Mouse (Mus musculus): ENCODE measurements around the gene Nfkb1. TPM values are rescaled to one million over a fixed set of nuclear protein-coding genes. Genes with fewer than 3 reads are reported as not detected.

The Nfkb1 gene
- total and polyA plus RNA-seq, 3 experiments = 271 to 369 (median 346) TPM

DNA sequence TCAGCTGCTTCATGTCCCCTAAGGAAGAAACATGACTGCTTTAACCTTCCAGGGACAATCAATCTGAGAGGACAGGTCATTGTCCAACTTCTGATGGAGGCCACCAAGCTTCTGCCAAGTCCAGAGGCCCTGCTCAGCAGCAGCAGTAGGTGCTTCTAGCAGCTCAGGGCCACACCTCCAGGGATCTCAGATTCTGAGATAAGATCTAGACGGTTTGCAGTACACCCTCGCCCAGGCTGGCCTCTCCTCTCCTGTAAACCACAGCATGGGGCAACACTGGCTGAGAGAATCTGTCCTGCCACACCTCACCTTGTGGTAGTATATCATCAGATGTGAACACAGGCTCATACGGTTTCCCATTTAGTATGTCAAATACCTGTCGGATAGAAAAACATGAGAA, 100.9 kb downstream of the Nfkb1 start:
- Histone ChIP-seq H3K79me2 (replicated peaks; ENCODE audit: control insufficient read depth, extremely low read depth, insufficient read depth, poor library complexity, severe bottlenecking) (no peaks in the 10 kb centered on the region), H3K27ac (ENCODE audit: insufficient read depth, low read depth) (no peak overlapping the region), H3K9ac (ENCODE audit: insufficient read depth, low read depth) (no peak overlapping the region), H3K27me3 (replicated peaks) (no peaks in the 10 kb centered on the region), H3K4me1 (ENCODE audit: control insufficient read depth in 1 of 2, insufficient read depth in 2 of 2) (peaks cover 12 to 36% of the 10 kb centered on the region in 2 experiments), H3K4me3 (replicated peaks in 1 of 3; ENCODE audit: low read depth in 2 of 3, low read length in 2 of 3, poor library complexity in 1 of 3) (no peak overlapping the region), H3K9me3 (replicated peaks; ENCODE audit: low read length) (no peaks in the 10 kb centered on the region), H3K36me3 (replicated peaks in 1 of 2; ENCODE audit: control insufficient read depth in 1 of 2, insufficient read depth in 1 of 2, low read length in 1 of 2) (peaks cover 86 to 98% of the 10 kb centered on the region in 2 experiments), H3K4me2 (ENCODE audit: insufficient read depth, low read depth, poor library complexity, severe bottlenecking) (no peak overlapping the region)
- dilution Hi-C loops (cut with MboI; ENCODE audit: extremely low pct_ligation_motif_present, extremely low pct_unique_long_range_greater_than_20kb, low sequenced_read_pairs) = no loop called here
- DNase-seq (ENCODE audit: extremely low read depth) = no peak
- in situ Hi-C loops (cut with MboI; ENCODE audit: low pct_ligation_motif_present, low pct_unique_long_range_greater_than_20kb, low sequenced_read_pairs) = no loop called here
- TF ChIP-seq ETS1 (conservative IDR thresholded peaks at IDR 0.05; ENCODE audit: low read depth, low read length) (no peak), MAZ (IDR thresholded peaks at IDR 0.05; ENCODE audit: low read depth, low read length) (no peak), IRF4 (IDR thresholded peaks at IDR 0.05; ENCODE audit: low read depth, low read length) (no peak), JUND (conservative IDR thresholded peaks at IDR 0.05; ENCODE audit: low read depth, low read length) (no peak), NELFE (IDR thresholded peaks at IDR 0.05; ENCODE audit: low read depth, low read length) (no peak), GABPA (IDR thresholded peaks at IDR 0.05; ENCODE audit: insufficient replicate concordance, low read depth, low read length) (no peak), ELF1 (IDR thresholded peaks at IDR 0.05; ENCODE audit: low read depth, low read length) (no peak), CHD2 (IDR thresholded peaks at IDR 0.05; ENCODE audit: low read length) (no peak), NRF1 (IDR thresholded peaks at IDR 0.05; ENCODE audit: low read depth, low read length) (no peak), TBP (conservative IDR thresholded peaks at IDR 0.05; ENCODE audit: low read depth, low read length) (no peak), RAD21 (IDR thresholded peaks at IDR 0.05; ENCODE audit: low read depth, low read length) (no peak), HCFC1 (IDR thresholded peaks at IDR 0.05; ENCODE audit: low read depth, low read length) (no peak), CHD1 (IDR thresholded peaks at IDR 0.05; ENCODE audit: low read depth, low read length) (no peak), MXI1 (IDR thresholded peaks at IDR 0.05; ENCODE audit: low read depth, low read length) (no peak), TCF12 (IDR thresholded peaks at IDR 0.05; ENCODE audit: low read depth, low read length) (no peak), RCOR1 (conservative IDR thresholded peaks at IDR 0.05; ENCODE audit: low read depth, low read length) (no peak), ZC3H11A (IDR thresholded peaks at IDR 0.05; ENCODE audit: low read depth, low read length) (no peak), MEF2A (IDR thresholded peaks at IDR 0.05; ENCODE audit: borderline replicate concordance, low read depth, low read length) (no peak), POLR2A (IDR thresholded peaks at IDR 0.05; ENCODE audit: low read depth, low read length) (no peak)

- Histone ChIP-seq H3K9me3 (replicated peaks; ENCODE audit: low read length) (no peaks in the 10 kb centered on the region), H3K79me2 (replicated peaks; ENCODE audit: control insufficient read depth, extremely low read depth, insufficient read depth, poor library complexity, severe bottlenecking) (no peaks in the 10 kb centered on the region), H3K4me3 (replicated peaks in 1 of 3; ENCODE audit: low read depth in 2 of 3, low read length in 2 of 3, poor library complexity in 1 of 3) (no peak overlapping the region), H3K9ac (ENCODE audit: insufficient read depth, low read depth) (no peak overlapping the region), H3K27me3 (replicated peaks) (no peaks in the 10 kb centered on the region), H3K4me2 (ENCODE audit: insufficient read depth, low read depth, poor library complexity, severe bottlenecking) (no peak overlapping the region), H3K4me1 (ENCODE audit: control insufficient read depth in 1 of 2, insufficient read depth in 2 of 2) (peaks cover 7 to 37% of the 10 kb centered on the region in 2 experiments), H3K27ac (ENCODE audit: insufficient read depth, low read depth) (no peak overlapping the region; the same call in 1 of the 2 replicates), H3K36me3 (replicated peaks in 1 of 2; ENCODE audit: control insufficient read depth in 1 of 2, insufficient read depth in 1 of 2, low read length in 1 of 2) (peaks cover 67 to 80% of the 10 kb centered on the region in 2 experiments)
- TF ChIP-seq NELFE (IDR thresholded peaks at IDR 0.05; ENCODE audit: low read depth, low read length) = no peak
- TF ChIP-seq CTCF (conservative IDR thresholded peaks at IDR 0.05 in 1 of 2, IDR thresholded peaks at IDR 0.05 in 1 of 2; ENCODE audit: low read depth in 2 of 2, low read length in 2 of 2) = no peak
- no peak for TF ChIP-seq MYC (IDR thresholded peaks at IDR 0.05; ENCODE audit: low read depth, low read length)
- no peak for TF ChIP-seq UBTF (IDR thresholded peaks at IDR 0.05; ENCODE audit: low read depth, low read length)
- no peak for TF ChIP-seq NRF1 (IDR thresholded peaks at IDR 0.05; ENCODE audit: low read depth, low read length)
- no peak for TF ChIP-seq CHD1 (IDR thresholded peaks at IDR 0.05; ENCODE audit: low read depth, low read length)
- in situ Hi-C loops (cut with MboI; ENCODE audit: low pct_ligation_motif_present, low pct_unique_long_range_greater_than_20kb, low sequenced_read_pairs) (no loop called here), dilution Hi-C loops (cut with MboI; ENCODE audit: extremely low pct_ligation_motif_present, extremely low pct_unique_long_range_greater_than_20kb, low sequenced_read_pairs) (no loop called here)
- DNase-seq (ENCODE audit: extremely low read depth) = peak; percentile 60
These were observed 104.9 kb downstream of the Nfkb1 start for GRCm38 (mm10) chr3:135586471-135586880.

Measured in CH12.LX (cell line).